Mouse (Mus musculus) limb, embryonic 12.5 days (tissue): Measurements from ENCODE around the gene Prdx5. TPM values are rescaled to one million over a fixed set of nuclear protein-coding genes. Genes with fewer than 3 reads are reported as not detected.
A peak's percentile ranks its signal among the peaks of the same experiment; 100 is the strongest.

Source experiments
- ATAC-seq: fragments of 200-750 bp; cut with Nextera tagmentation; 2 replicates; pipeline ENCODE4 v1.8.0; 2017; ENCODE audit warnings: low read depth, moderate TSS enrichment; ENCODE audit not compliant: insufficient number of reproducible peaks, insufficient read depth, low FRiP score, low TSS enrichment
- H3K27ac ChIP-seq: fragments of 300-500 bp; sonication (generic); 2 replicates; pipeline ENCODE4 v1.5.1; 2016; ENCODE audit warnings: mild to moderate bottlenecking, moderate library complexity
- H3K27me3 ChIP-seq: fragments of 300-500 bp; sonication (generic); 2 replicates; pipeline ENCODE4 v1.6.1; 2016; ENCODE audit warnings: mild to moderate bottlenecking, moderate library complexity
- H3K36me3 ChIP-seq: fragments of 300-500 bp; sonication (generic); 2 replicates; pipeline ENCODE4 v1.6.1; 2016; ENCODE audit warnings: mild to moderate bottlenecking, moderate library complexity
- H3K4me1 ChIP-seq: fragments of 300-500 bp; sonication (generic); replicated peaks from 2 replicates; pipeline ENCODE4 v1.6.1; 2016
- H3K4me2 ChIP-seq: fragments of 300-500 bp; sonication (generic); 2 replicates; pipeline ENCODE4 v1.6.1; 2016; ENCODE audit warnings: mild to moderate bottlenecking, moderate library complexity
- H3K4me3 ChIP-seq: fragments of 300-500 bp; sonication (generic); replicated peaks from 2 replicates; pipeline ENCODE4 v1.5.1; 2016; ENCODE audit warnings: mild to moderate bottlenecking
- H3K9ac ChIP-seq: fragments of 300-500 bp; sonication (generic); replicated peaks from 2 replicates; pipeline ENCODE4 v1.6.1; 2016; ENCODE audit warnings: mild to moderate bottlenecking, moderate library complexity
- H3K9me3 ChIP-seq: fragments of 300-500 bp; sonication (generic); 2 replicates; pipeline ENCODE4 v1.6.1; 2016; ENCODE audit warnings: mild to moderate bottlenecking, moderate library complexity
- WGBS: fragments of 180-500 bp; shearing (Covaris S2); methylation state at CpG from one replicate; pipeline ENCODE4 v1.1.7; 2016; 5-methylcytosine and 5-hydroxymethylcytosine counted together
- polyA plus RNA-seq: library from polyadenylated mRNA; unstranded; fragments of >200 nt; fragmentation: Nextera tagmentation; extraction: Ambion mirVana; gene quantifications from 2 replicates; pipeline ENCODE4 v1.2.1, GENCODE M21; 2016

The Prdx5 gene
- polyA plus RNA-seq, 1 experiment from 2014 or later, result 164 TPM

- H3K27me3 ChIP-seq, result peaks cover 60% of the 10 kb centered on the region
These were observed 13.2 kb upstream of the Prdx5 start for GRCm38 (mm10) chr19:6922901-6923735.

GRCm38 (mm10) chr19:6921647-6922567 lies 12.0 kb upstream of the Prdx5 start, which contains the start of gene Esrra:
Gene Esrra (minus strand): TSS chr19:6921813.
- Histone ChIP-seq H3K27ac (peak within 1 kb of the TSS; percentile 72; the same call in 1 of the 2 replicates), H3K27me3 (peaks cover 48% of the 10 kb centered on the region), H3K4me3 (peak within 1 kb of the TSS; percentile 81), H3K4me2 (peak within 1 kb of the TSS; percentile 88), H3K9ac (peak within 1 kb of the TSS; percentile 73), H3K9me3 (peaks cover 6% of the 10 kb centered on the region; the same call in 1 of the 2 replicates), H3K36me3 (no peaks in the 10 kb centered on the region), H3K4me1 (peaks cover 28% of the 10 kb centered on the region)
- ATAC-seq, result peak; percentile 91
- WGBS, result under 1% methylated on average over 66 of the region's 66 CpGs

More at GRCm38 (mm10) chr19:6922901-6923735, 13.2 kb upstream of the Prdx5 start:
- WGBS, result 59% methylated on average over 6 of the region's 6 CpGs
- ATAC-seq, result no peak
- no peak overlapping the region for H3K9ac ChIP-seq
- H3K4me1 ChIP-seq, result peaks cover 33% of the 10 kb centered on the region
- H3K4me2 ChIP-seq, result no peak overlapping the region
- no peak overlapping the region for H3K27ac ChIP-seq
- H3K36me3 ChIP-seq, result no peaks in the 10 kb centered on the region
- peaks cover 6% of the 10 kb centered on the region; the same call in 1 of the 2 replicates for H3K9me3 ChIP-seq
- H3K4me3 ChIP-seq, result no peak overlapping the region

- Histone ChIP-seq H3K9me3 (peaks cover 3% of the 10 kb centered on the region; the same call in 1 of the 2 replicates), H3K27ac (peak overlapping the region; percentile 72; the same call in 1 of the 2 replicates), H3K27me3 (peaks cover 39% of the 10 kb centered on the region), H3K4me1 (peaks cover 25% of the 10 kb centered on the region), H3K4me3 (peak overlapping the region; percentile 81), H3K36me3 (no peaks in the 10 kb centered on the region), H3K9ac (peak overlapping the region; percentile 73), H3K4me2 (peak overlapping the region; percentile 88)
- 1% methylated on average over 41 of the region's 48 CpGs for WGBS
- peak; percentile 16 for ATAC-seq
These were observed 11.1 kb upstream of the Prdx5 start for GRCm38 (mm10) chr19:6920741-6921636.

- WGBS, result 39% methylated on average over 8 of the region's 8 CpGs
- Histone ChIP-seq H3K9ac (peak overlapping the region; percentile 73; the same call in 1 of the 2 replicates), H3K4me1 (peaks cover 22% of the 10 kb centered on the region), H3K36me3 (no peaks in the 10 kb centered on the region), H3K4me3 (peak overlapping the region; percentile 81), H3K27ac (no peak overlapping the region), H3K9me3 (no peaks in the 10 kb centered on the region), H3K4me2 (peak overlapping the region; percentile 88), H3K27me3 (peaks cover 30% of the 10 kb centered on the region)
- ATAC-seq, result no peak
These were observed 10.2 kb upstream of the Prdx5 start for GRCm38 (mm10) chr19:6919876-6920740.

- Histone ChIP-seq H3K36me3 (no peaks in the 10 kb centered on the region), H3K9me3 (no peaks in the 10 kb centered on the region), H3K4me2 (no peak overlapping the region), H3K27me3 (peaks cover 23% of the 10 kb centered on the region), H3K9ac (no peak overlapping the region), H3K4me1 (peaks cover 18% of the 10 kb centered on the region), H3K4me3 (no peak overlapping the region), H3K27ac (no peak overlapping the region)
- no peak for ATAC-seq
These were observed 9.5 kb upstream of the Prdx5 start for GRCm38 (mm10) chr19:6919431-6919830.

- Histone ChIP-seq H3K4me3 (no peak overlapping the region), H3K36me3 (peaks cover 8% of the 10 kb centered on the region), H3K27me3 (peaks cover 12% of the 10 kb centered on the region), H3K4me2 (no peak overlapping the region), H3K9me3 (no peaks in the 10 kb centered on the region), H3K4me1 (peaks cover 18% of the 10 kb centered on the region), H3K9ac (no peak overlapping the region), H3K27ac (no peak overlapping the region)
- no peak for ATAC-seq
- 88% methylated on average over 4 of the region's 4 CpGs for WGBS
These were observed 8.4 kb upstream of the Prdx5 start for GRCm38 (mm10) chr19:6918321-6918720.

- Histone ChIP-seq H3K4me3 (no peak overlapping the region), H3K9ac (no peak overlapping the region), H3K9me3 (no peaks in the 10 kb centered on the region), H3K27ac (no peak overlapping the region), H3K27me3 (no peaks in the 10 kb centered on the region), H3K4me1 (peaks cover 13% of the 10 kb centered on the region), H3K36me3 (peaks cover 27% of the 10 kb centered on the region), H3K4me2 (no peak overlapping the region)
- ATAC-seq, result no peak
- WGBS, result 73% methylated on average over 4 of the region's 4 CpGs
These were observed 6.6 kb upstream of the Prdx5 start for GRCm38 (mm10) chr19:6916496-6916895.

- Histone ChIP-seq H3K4me2 (no peak overlapping the region), H3K27me3 (no peaks in the 10 kb centered on the region), H3K4me1 (peaks cover 13% of the 10 kb centered on the region), H3K27ac (no peak overlapping the region), H3K9ac (no peak overlapping the region), H3K9me3 (no peaks in the 10 kb centered on the region), H3K36me3 (peaks cover 32% of the 10 kb centered on the region), H3K4me3 (no peak overlapping the region)
- 93% methylated on average over 4 of the region's 4 CpGs for WGBS
- no peak for ATAC-seq
These were observed 5.4 kb upstream of the Prdx5 start for GRCm38 (mm10) chr19:6915276-6915675.

- Histone ChIP-seq H3K36me3 (peaks cover 32% of the 10 kb centered on the region), H3K27ac (no peak overlapping the region), H3K9me3 (no peaks in the 10 kb centered on the region), H3K4me2 (no peak overlapping the region), H3K4me3 (no peak overlapping the region), H3K4me1 (peaks cover 8% of the 10 kb centered on the region), H3K9ac (no peak overlapping the region), H3K27me3 (no peaks in the 10 kb centered on the region)
- 91% methylated on average over 9 of the region's 9 CpGs for WGBS
- ATAC-seq, result no peak
These were observed 4.6 kb upstream of the Prdx5 start for GRCm38 (mm10) chr19:6914540-6914939.

- H3K9ac ChIP-seq, result no peak overlapping the region
- peaks cover 8% of the 10 kb centered on the region for H3K4me1 ChIP-seq
- 82% methylated on average over 11 of the region's 11 CpGs for WGBS
- no peak overlapping the region for H3K4me3 ChIP-seq
- no peak overlapping the region for H3K27ac ChIP-seq
- H3K4me2 ChIP-seq, result no peak overlapping the region
- H3K27me3 ChIP-seq, result no peaks in the 10 kb centered on the region
- H3K9me3 ChIP-seq, result no peaks in the 10 kb centered on the region
- ATAC-seq, result no peak
- H3K36me3 ChIP-seq, result peaks cover 32% of the 10 kb centered on the region
These were observed 4.1 kb upstream of the Prdx5 start for GRCm38 (mm10) chr19:6913991-6914390.
